Mouse (Mus musculus) left cerebral cortex, postnatal 14 days (tissue): ENCODE results near the gene Mlh1. TPM values are rescaled to one million over a fixed set of nuclear protein-coding genes. Genes with fewer than 3 reads are reported as not detected.

Experiments
- DNase-seq, 2 experiments: peaks; one replicate each; pipeline ENCODE4 v3.0.0; 2021 to 2022; ENCODE audit warnings: low spot score in 2 of 2, mixed read lengths in 1 of 2
- intact Hi-C: fragments of 180-260 bp; cut with DNase I; formaldehyde crosslinking; loops from one replicate; pipeline ENCODE4 v1.15.1; 2025
- total RNA-seq, 2 experiments: library from RNA; stranded (reverse); gene quantifications; 2 replicates each; pipeline ENCODE4 v1.2.3; 2021

Gene Mlh1
- total RNA-seq, 2 experiments from 2014 or later, result 16.8 to 17.9 TPM

DNA sequence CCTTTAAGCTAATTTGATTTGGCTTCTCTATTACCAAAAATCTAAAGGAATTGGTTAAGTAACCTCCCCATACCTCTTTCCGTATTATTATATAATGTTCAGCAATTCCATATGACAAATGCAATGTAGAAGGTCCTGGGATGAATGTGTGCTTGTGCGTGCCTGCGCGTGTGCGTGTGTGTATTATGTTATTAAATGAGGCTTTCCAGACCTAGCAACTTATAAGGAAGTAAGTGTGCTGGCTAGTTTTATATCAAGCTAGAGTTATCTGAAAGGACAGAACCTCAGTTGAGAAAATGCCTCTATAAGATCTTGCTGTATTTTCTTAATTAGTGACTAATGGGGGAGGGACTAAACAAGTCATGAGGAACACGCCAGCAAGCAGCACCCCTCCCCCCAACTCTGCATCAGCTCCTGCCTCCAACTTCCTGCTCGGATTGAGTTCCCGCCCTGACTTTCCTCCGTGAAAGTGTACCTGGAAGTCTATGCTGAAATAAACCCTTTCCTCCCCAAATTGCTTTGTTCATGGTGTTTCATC lies 17.8 kb upstream of the Mlh1 start:
- intact Hi-C loops, result no loop called here
- no peak for DNase-seq

DNA sequence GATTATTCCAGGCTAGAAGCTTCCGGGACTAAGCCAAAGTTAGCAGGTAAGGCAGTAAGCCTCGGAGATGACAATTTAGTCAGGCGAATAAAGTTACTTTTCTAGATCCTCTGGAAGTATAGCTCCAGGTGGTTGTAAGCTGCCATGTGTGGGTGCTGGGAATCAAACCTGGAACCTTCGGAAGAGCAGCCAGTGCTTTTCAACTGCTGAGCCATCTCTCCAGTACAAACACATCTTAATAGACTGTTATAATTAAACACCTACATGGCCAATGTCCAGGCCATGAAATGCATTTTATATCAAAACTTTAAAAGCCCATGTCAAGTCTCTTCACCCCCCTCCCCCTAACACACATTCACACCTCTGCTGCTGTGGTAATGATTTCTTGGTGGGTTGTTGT lies 16.4 kb upstream of the Mlh1 start:
- no peak for DNase-seq
- intact Hi-C loops, result no loop called here

DNA sequence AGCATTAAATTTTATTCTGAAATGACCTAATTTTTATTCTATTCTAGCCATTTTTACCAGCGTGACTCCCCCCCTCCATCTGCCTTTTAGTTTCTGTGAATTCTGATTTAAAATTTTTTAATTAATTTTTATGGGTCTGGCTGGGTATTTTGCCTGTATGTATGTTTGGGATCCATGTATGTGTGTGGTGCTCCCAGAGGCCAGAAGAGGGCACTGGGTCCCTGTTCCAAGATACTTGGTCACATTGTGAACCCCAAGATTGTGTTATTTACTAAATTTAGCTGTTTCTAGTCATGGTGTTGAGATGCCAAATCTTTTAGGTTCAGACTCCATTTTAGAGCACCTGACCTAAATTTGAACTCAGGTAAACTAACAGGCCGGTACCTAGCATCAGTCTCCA lies 14.9 kb upstream of the Mlh1 start:
- peak in 1 of 2 experiments; percentile 32 for DNase-seq
- intact Hi-C loops, result no loop called here

DNA sequence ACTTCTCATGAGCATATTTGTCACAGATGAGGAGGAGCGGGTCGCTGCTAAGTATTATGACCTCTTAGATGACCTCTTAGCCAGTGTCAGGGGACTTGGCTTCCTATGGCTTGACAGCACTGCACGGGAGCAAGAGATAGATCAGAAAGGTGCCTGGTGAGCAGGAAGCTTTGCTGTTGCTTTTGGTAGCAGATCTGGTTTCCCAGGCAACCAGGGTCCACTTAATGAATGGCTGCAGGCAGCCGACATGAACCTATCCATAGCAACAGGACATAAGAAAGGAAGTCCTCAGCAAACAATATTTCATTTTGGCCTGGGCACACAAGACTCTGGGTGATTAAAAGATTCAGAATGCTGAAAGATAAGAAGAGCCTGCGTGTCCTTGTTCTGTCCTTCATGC lies 14.1 kb upstream of the Mlh1 start:
- intact Hi-C loops, result no loop called here
- DNase-seq, result peak in 1 of 2 experiments; percentile 12

DNA sequence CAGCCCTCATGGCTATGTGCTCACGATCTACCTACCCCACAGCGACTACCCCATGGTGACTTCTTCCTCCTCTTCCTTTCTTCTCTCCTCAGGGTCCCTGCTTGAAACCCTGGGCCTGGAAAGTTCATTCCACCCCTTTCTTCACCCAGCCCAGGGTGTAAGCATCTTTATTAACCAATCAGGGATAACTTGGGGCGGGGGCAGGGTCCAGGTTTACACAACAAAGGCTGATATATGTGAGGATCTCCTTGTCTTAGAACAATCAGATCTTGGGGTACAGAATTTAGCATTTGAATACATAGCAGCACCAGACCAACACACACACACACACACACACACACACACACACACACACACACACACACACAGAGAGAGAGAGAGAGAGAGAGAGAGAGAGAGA lies 13.5 kb upstream of the Mlh1 start:
- DNase-seq, result no peak
- intact Hi-C loops, result no loop called here

DNA sequence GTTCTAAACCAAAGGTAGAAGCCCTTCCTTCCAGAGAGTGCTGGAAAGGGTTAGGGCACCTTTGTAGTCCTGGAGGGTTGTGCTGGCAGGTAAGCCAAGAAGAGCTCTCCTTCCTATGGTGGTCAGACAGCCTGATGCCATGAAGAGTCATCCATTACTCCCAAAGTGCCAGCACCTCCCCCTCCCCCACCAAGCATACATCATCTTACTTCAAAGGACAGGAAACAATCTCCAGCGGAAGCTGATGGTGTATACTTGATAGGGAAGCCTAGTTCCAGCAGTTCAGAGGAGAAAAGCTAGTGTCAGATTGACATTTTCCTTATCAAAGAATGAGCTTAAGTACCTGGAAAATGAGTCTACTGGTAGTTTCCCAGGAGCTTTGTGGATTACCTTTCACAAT lies 3.6 kb upstream of the Mlh1 start:
- intact Hi-C loops, result no loop called here
- no peak for DNase-seq

DNA sequence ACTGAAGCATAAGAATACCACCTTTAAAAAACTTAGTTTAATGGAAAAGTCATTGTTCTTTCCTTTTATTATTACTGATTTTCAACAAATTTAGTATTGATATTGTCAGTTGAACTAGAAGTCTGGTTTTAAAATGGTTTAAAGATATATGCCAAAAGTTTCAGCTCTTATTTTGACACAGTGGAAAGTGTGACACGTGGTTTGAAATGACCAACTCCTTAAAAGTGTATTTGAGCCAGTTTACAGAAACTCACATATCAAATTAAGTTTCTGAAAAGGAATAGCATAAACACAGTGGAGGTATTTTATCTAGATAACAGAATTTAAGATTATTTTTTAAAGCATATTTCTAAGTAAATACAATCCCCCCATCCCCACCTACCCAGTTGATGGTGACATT lies 2.4 kb upstream of the Mlh1 start:
- no peak for DNase-seq
- intact Hi-C loops, result no loop called here

DNA sequence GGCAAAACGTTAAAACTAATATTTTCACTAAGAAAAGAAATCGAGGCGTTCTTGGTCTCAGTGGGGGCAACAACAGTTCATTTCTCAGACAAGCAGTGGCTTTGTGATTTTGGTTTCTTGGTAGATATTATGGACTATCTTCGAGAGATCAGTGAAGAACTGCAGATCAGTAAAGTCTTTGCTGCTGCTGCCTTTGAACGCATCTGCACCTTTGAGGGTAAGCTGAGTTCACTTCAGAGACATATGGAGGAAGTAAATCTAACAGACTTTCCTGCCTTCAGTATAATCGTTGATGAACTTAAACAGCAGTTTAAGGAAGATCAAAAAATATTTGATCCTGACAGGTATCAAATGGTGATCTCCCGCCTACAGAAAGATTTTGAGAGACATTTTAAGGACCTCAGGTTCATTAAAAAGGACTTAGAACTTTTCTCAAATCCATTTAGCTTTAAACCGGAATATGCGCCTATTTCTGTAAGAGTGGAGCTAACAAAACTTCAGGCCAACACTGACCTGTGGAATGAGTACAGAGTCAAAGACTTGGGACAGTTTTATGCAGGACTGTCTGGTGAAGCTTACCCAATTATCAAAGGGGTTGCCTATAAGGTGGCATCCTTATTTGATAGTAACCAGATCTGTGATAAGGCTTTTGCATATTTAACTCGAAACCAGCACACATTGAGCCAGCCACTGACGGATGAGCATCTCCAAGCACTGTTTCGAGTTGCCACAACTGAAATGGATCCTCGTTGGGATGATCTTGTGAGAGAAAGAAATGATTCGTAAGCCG lies 1.6 kb upstream of the Mlh1 start:
- no peak for DNase-seq
- intact Hi-C loops, result no loop called here

DNA sequence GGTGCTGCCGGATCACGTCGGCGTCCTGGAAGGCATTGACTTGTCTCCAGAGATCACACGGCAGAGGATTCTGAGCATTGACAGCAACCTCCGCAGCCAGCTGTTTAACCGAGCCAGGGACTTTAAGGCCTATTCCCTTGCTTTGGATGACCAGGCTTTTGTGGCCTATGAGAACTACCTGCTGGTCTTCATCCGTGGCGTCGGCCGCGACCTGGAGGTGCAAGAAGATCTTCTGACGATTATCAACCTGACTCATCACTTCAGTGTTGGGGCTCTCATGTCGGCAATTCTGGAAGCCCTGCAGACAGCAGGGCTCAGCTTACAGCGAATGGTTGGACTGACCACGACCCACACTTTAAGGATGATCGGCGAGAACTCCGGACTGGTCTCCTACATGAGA lies 765 bp upstream of the Mlh1 start:
- intact Hi-C loops, result no loop called here
- peak; percentile 8 to 31 for DNase-seq

DNA sequence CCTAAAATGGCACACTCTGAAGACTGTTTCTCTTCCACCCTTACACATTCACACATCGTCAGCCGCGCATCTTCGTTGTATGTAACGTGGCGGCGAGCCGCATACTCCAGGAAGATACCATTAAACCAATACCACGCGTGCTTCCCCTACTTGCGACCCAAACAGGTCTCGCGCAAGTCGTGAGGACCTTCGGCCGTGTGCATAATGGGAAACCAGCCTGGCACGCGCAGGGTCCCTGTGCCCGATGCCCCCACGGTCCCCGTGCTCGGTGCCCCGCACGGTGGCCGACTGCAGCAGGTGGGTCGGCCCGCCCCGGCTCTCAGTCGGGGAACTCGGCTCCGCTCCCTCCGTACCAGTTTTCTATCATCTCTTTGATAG lies 546 bp downstream of the Mlh1 start:
- intact Hi-C loops, result no loop called here
- peak in 1 of 2 experiments; percentile 85 for DNase-seq

DNA sequence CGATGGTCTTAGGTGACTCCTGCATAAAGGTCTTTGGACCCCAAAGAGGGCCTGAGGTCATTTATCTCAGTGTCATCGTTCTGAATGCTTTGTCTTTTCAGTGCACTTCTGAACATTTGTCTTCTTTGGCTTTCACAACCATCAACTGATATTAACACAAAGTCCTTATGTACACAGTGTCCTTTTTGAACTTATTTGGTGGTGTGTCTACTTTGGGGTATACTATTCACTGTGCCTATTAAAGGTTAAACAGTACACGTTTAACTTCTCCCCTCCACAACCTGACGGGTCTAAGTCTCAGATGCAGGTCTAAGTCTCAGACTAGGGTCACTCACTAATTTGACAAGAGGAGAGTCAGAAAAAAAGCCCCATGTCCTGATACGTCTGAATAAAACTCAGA lies 985 bp downstream of the Mlh1 start:
- intact Hi-C loops, result no loop called here
- no peak for DNase-seq

DNA sequence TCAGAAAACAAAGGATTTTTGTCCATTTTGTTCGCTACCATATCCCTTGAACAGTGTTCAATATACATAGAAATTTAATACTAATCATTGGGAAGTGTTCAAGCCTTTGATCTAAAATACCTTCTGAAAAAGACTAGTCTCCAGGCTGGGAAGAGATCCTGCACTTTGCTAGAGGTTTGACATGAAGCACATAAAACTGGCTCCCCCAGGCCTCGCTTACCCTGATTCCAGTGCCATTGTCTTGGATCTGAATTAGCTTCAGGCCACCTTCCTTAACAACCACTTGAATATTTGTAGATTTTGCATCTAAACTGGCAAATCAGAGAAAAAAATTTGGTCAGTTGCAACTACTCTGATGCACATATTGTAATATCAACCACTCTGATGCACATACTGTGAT lies 3.6 kb downstream of the Mlh1 start:
- intact Hi-C loops, result no loop called here
- no peak for DNase-seq

DNA sequence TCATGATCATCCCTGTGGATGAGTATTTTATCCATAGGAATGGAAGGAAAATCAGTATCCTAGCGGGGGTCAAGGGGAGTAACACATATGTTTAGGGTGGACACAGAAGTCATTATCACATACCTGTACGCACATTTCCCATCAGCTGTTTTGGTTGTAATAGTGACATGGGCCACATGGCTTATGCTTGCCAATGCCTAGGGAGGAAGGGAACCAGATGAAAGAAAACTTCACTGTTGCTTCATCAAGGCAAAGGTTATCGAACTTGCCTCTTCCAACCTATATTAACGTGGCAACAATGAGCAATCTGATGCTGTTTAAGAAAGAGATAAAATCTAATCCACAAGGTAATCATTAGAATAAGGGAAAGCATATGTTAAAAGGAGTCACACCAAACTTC lies 10.2 kb downstream of the Mlh1 start:
- intact Hi-C loops, result no loop called here
- DNase-seq, result no peak

DNA sequence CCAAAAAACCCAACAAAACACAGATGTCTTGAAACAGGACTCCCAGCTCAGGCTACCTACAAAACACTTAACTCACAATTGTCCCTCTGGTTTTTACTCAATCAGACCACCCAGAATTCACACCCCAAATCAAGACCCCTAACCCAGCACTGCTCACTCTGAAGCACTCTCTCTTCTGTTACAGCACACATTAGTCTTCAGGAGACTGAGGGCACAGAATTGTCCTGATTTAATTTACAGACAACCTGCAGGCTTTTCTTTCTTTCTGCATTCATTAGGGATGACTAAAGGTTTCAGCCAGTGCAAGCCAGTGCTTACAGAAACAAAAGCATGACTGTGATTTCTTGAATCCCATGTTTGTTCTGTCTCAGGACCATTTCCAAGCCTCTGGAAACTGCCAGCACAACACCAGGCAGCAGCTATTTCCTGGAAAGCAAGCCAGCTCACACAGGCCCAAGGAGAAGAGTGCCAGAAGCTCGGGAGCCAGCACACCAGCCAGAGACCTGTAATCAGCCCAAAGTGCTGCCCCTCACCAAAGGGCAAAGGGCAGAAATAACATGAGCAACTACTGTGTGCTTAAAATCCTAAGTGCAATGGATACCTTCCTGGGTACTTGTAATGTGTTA lies 11.1 kb downstream of the Mlh1 start:
- peak; percentile 33 to 44 for DNase-seq
- intact Hi-C loops, result no loop called here

DNA sequence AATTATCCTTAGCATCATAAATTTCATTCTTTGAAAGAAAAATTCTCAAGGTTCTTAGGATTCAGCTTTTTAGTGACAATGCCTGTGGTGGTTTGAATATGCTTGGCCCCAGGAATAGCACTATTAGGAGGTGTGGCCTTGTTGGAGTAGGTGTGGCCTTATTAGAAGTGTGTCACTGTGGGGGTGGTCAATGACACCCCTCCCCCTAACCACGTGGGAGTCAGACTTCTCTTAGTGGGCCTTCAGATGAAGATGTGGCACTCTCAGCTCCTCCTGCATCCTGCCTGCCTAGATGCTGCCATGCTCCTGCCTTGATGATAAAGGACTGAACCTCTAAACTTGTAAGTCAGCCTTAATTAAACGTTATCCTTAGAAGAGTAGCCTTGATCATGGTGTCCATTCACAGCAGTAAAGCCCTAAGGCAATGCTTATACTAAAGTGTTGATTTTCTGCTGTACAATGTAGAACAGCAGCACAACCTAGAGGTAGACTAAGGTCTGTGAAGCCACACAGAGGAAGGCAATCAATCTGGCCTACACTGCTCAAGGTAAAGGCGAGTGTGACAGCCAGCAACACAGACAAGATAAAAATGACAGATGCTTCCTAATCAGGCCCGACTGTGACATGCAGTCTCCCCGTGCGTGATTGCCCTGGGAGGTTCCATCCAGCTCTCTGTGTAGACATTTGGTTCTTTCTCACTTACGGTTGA lies 19.3 kb downstream of the Mlh1 start:
- intact Hi-C loops, result no loop called here
- DNase-seq, result no peak

DNA sequence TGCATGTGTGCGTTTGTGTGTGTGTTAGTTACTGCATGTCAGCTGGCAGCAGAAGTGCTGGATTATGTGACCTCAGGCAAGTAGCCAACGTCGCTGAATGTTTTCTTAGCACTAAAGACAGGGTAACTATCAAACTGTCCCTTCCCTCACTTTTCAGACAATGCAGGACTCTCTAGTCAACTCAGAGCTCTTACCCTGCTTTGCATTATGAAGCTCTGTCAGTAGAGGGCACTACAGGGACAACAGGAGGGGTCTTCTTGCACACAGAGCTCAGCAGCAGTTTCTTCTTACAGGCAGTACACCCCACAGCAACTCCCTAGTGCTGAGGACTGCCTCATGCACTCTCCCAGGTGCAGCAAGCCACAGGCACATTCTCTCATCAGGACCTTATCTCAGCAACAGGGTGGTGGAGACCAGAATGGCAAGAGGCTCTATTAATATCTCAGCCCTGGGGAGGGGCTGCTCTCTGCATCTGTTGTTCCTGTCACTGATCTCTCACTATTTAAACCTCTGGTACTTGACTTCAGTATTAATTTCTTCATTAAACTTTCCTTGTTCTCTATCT lies 23.8 kb downstream of the Mlh1 start:
- intact Hi-C loops, result loop anchor here (5.0 to 10.0 kb wide), 2 partner anchors 155 to 243 kb away; no protein-coding TSS in a partner anchor
- DNase-seq, result peak; percentile 11 to 30

DNA sequence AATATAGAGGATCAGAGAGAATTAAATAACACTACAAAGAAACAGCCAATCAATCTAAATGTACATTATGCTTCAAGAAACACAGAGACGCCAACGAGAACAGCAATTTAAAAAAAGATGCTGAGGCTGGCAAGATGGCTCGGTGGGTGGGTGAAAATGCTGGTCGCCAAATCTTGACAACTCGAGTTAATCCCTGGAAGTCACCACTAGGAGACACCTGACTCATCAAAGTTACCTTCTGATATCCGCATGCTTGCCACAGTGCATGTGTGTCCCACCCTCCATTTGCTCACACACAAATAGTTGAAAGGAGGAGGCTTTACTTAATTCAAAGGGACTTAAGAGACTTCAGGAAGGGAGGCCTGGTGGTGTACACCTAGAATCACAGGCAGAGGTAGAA lies 26.0 kb downstream of the Mlh1 start:
- intact Hi-C loops, result loop anchor here (5.0 to 10.0 kb wide), 2 partner anchors 153 to 241 kb away; no protein-coding TSS in a partner anchor
- no peak for DNase-seq

DNA sequence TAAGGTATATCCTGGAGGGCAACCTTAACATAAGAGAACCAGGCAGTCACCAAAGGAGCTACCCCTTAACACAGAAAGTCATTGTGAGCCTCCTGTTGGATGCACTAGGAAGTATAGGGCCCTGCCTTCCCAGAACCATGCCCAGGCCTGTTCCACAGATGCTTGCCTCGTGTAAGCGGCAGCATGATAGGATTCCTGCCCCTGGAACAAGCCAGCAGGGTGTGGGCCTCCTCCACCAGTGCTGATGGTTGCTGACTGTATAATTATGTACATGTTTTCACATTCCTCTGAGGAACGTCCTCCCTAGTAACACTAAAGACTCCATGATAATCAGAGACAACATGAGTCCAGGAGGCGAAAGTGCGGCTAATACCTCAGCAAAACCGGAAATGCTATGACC lies 28.2 kb downstream of the Mlh1 start:
- intact Hi-C loops, result loop anchor here (10.0 kb wide), 1 partner anchor 239 kb away; no protein-coding TSS in a partner anchor

DNA sequence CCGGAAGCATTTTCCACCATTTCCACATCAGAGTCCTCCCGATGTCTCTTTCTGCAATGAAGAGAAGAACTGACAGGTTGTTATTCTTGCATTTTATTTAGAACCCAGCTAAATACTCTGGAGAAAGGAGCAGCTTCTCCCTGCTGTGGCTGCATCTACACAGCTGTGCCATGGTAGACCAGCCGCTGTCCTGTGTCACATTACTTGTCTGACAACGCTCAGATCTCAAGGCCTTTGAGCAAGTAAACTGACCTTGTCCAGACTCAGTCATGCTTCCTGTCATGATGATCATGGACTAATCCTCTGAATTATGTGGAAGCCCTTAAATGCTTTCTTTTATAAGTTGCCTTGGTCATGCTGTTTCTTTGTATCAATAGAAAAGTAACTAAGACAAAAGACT lies 31.8 kb downstream of the Mlh1 start:
- intact Hi-C loops, result loop anchor here (10.0 kb wide), 1 partner anchor 235 kb away; no protein-coding TSS in a partner anchor
- DNase-seq, result no peak

More for the DNA sequence above, 28.2 kb downstream of the Mlh1 start:
- DNase-seq, result no peak

DNA sequence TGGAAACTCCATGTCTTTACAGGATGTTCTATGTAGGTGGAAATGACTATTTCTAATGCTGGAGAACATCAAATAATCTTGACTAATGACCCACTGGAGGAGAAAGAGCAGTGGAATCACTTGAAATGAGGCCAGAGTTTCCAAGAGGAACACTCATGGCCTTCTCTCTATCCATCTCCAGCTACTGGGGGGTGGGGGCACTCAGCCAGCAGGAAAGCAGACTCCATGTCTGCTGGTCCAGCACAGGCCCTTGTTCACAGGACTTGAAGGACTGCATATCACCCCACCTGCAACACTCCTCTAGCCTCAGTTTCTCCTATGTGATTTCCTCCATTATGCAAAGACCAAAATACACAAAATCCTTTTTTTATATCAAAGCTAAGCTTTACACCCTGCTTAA lies 33.9 kb downstream of the Mlh1 start:
- intact Hi-C loops, result no loop called here
- DNase-seq, result no peak
